Mouse (Mus musculus): Measurements from ENCODE around the gene Hmcn2. TPM values are rescaled to one million over a fixed set of nuclear protein-coding genes. Genes with fewer than 3 reads are reported as not detected.

The Hmcn2 gene
- polyA plus RNA-seq, 1 experiment = 0.49 TPM

- TF ChIP-seq CTCF (IDR thresholded peaks at IDR 0.05; ENCODE audit: borderline replicate concordance, insufficient read depth, low read length) (no peak), POLR2A (IDR thresholded peaks at IDR 0.05; ENCODE audit: low read depth, low read length) (no peak)
- Histone ChIP-seq H3K4me1 (ENCODE audit: control insufficient read depth, insufficient read depth, low read length) (no peaks in the 10 kb centered on the region), H3K4me3 (ENCODE audit: insufficient read depth, low read length) (no peak overlapping the region), H3K27ac (ENCODE audit: insufficient read depth, low read length) (no peak overlapping the region)
These were observed 25.6 kb downstream of the Hmcn2 start for GRCm38 (mm10) chr2:31339826-31340225.

- Histone ChIP-seq H3K4me1 (ENCODE audit: control insufficient read depth, insufficient read depth, low read length) (no peaks in the 10 kb centered on the region), H3K27ac (ENCODE audit: insufficient read depth, low read length) (no peak overlapping the region), H3K4me3 (ENCODE audit: insufficient read depth, low read length) (no peak overlapping the region)
- TF ChIP-seq CTCF (IDR thresholded peaks at IDR 0.05; ENCODE audit: borderline replicate concordance, insufficient read depth, low read length) (no peak), POLR2A (IDR thresholded peaks at IDR 0.05; ENCODE audit: low read depth, low read length) (no peak)
These were observed 27.7 kb downstream of the Hmcn2 start for GRCm38 (mm10) chr2:31341726-31342535.

- H3K4me1 ChIP-seq (ENCODE audit: control insufficient read depth, insufficient read depth, low read length) = no peaks in the 10 kb centered on the region
- no peak overlapping the region for H3K4me3 ChIP-seq (ENCODE audit: insufficient read depth, low read length)
- no peak overlapping the region for H3K27ac ChIP-seq (ENCODE audit: insufficient read depth, low read length)
- no peak for TF ChIP-seq CTCF (IDR thresholded peaks at IDR 0.05; ENCODE audit: borderline replicate concordance, insufficient read depth, low read length)
- no peak for TF ChIP-seq POLR2A (IDR thresholded peaks at IDR 0.05; ENCODE audit: low read depth, low read length)
These were observed 31.9 kb downstream of the Hmcn2 start for GRCm38 (mm10) chr2:31346096-31346495.

DNA sequence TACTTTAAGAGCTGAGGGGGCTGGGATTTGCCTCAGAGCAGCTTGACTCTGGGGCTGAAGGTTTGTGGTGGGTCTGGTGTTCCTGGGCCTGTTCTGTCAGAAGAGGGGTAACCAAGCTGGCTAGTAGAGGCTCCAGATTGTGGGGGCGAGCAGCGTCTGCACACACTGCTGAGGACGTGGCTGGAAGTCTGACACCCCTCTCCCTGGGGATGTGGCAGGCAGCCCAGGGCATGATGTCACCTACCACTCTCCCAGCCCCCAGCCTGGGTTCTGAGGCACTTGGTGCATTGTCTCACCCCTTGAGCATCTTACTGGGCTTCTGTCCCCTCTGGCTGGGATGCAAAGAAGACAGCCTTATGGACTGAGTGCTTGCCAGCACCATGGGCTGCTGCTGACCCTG is 34.2 kb downstream of the Hmcn2 start:
- H3K27ac ChIP-seq (ENCODE audit: insufficient read depth, low read length) = no peak overlapping the region
- H3K4me3 ChIP-seq (ENCODE audit: insufficient read depth, low read length) = no peak overlapping the region
- TF ChIP-seq POLR2A (IDR thresholded peaks at IDR 0.05; ENCODE audit: low read depth, low read length) (no peak), CTCF (IDR thresholded peaks at IDR 0.05; ENCODE audit: borderline replicate concordance, insufficient read depth, low read length) (no peak)
- H3K4me1 ChIP-seq (ENCODE audit: control insufficient read depth, insufficient read depth, low read length) = no peaks in the 10 kb centered on the region

- no peak overlapping the region for H3K27ac ChIP-seq (ENCODE audit: insufficient read depth, low read length)
- no peak for TF ChIP-seq CTCF (IDR thresholded peaks at IDR 0.05; ENCODE audit: borderline replicate concordance, insufficient read depth, low read length)
- TF ChIP-seq POLR2A (IDR thresholded peaks at IDR 0.05; ENCODE audit: low read depth, low read length) = no peak
- no peak overlapping the region for H3K4me3 ChIP-seq (ENCODE audit: insufficient read depth, low read length)
- H3K4me1 ChIP-seq (ENCODE audit: control insufficient read depth, insufficient read depth, low read length) = no peaks in the 10 kb centered on the region
These were observed 34.6 kb downstream of the Hmcn2 start for GRCm38 (mm10) chr2:31348850-31349249.

GRCm38 (mm10) chr2:31356771-31357170 is 42.6 kb downstream of the Hmcn2 start:
- no peaks in the 10 kb centered on the region for H3K4me1 ChIP-seq (ENCODE audit: control insufficient read depth, insufficient read depth, low read length)
- H3K4me3 ChIP-seq (ENCODE audit: insufficient read depth, low read length) = no peak overlapping the region
- TF ChIP-seq POLR2A (IDR thresholded peaks at IDR 0.05; ENCODE audit: low read depth, low read length) (no peak), CTCF (IDR thresholded peaks at IDR 0.05; ENCODE audit: borderline replicate concordance, insufficient read depth, low read length) (no peak)
- H3K27ac ChIP-seq (ENCODE audit: insufficient read depth, low read length) = no peak overlapping the region

GRCm38 (mm10) chr2:31359316-31359715 is 45.1 kb downstream of the Hmcn2 start:
- Histone ChIP-seq H3K4me1 (ENCODE audit: control insufficient read depth, insufficient read depth, low read length) (no peaks in the 10 kb centered on the region), H3K4me3 (ENCODE audit: insufficient read depth, low read length) (no peak overlapping the region), H3K27ac (ENCODE audit: insufficient read depth, low read length) (no peak overlapping the region)
- TF ChIP-seq POLR2A (IDR thresholded peaks at IDR 0.05; ENCODE audit: low read depth, low read length) = no peak
- TF ChIP-seq CTCF (IDR thresholded peaks at IDR 0.05; ENCODE audit: borderline replicate concordance, insufficient read depth, low read length) = no peak

- H3K27ac ChIP-seq (ENCODE audit: insufficient read depth, low read length) = no peak overlapping the region
- no peaks in the 10 kb centered on the region for H3K4me1 ChIP-seq (ENCODE audit: control insufficient read depth, insufficient read depth, low read length)
- no peak overlapping the region for H3K4me3 ChIP-seq (ENCODE audit: insufficient read depth, low read length)
- TF ChIP-seq CTCF (IDR thresholded peaks at IDR 0.05; ENCODE audit: borderline replicate concordance, insufficient read depth, low read length) (no peak), POLR2A (IDR thresholded peaks at IDR 0.05; ENCODE audit: low read depth, low read length) (no peak)
These were observed 53.0 kb downstream of the Hmcn2 start for GRCm38 (mm10) chr2:31367186-31367585.

GRCm38 (mm10) chr2:31371396-31371795 is 57.2 kb downstream of the Hmcn2 start:
- TF ChIP-seq POLR2A (IDR thresholded peaks at IDR 0.05; ENCODE audit: low read depth, low read length) (no peak), CTCF (IDR thresholded peaks at IDR 0.05; ENCODE audit: borderline replicate concordance, insufficient read depth, low read length) (no peak)
- Histone ChIP-seq H3K27ac (ENCODE audit: insufficient read depth, low read length) (no peak overlapping the region), H3K4me3 (ENCODE audit: insufficient read depth, low read length) (no peak overlapping the region), H3K4me1 (ENCODE audit: control insufficient read depth, insufficient read depth, low read length) (no peaks in the 10 kb centered on the region)

- TF ChIP-seq POLR2A (IDR thresholded peaks at IDR 0.05; ENCODE audit: low read depth, low read length) (no peak), CTCF (IDR thresholded peaks at IDR 0.05; ENCODE audit: borderline replicate concordance, insufficient read depth, low read length) (no peak)
- Histone ChIP-seq H3K4me1 (ENCODE audit: control insufficient read depth, insufficient read depth, low read length) (no peaks in the 10 kb centered on the region), H3K27ac (ENCODE audit: insufficient read depth, low read length) (no peak overlapping the region), H3K4me3 (ENCODE audit: insufficient read depth, low read length) (no peak overlapping the region)
These were observed 58.0 kb downstream of the Hmcn2 start for GRCm38 (mm10) chr2:31372186-31372585.

All from embryonic fibroblast, embryonic 13.5 days (primary cell).